Mouse (Mus musculus) liver, adult 2 months (tissue): ENCODE data around the gene Zap70. TPM values are rescaled to one million over a fixed set of nuclear protein-coding genes. Genes with fewer than 3 reads are reported as not detected.

ENCODE experiments used
- DNase-seq: peaks from one replicate; pipeline ENCODE4 v3.0.0-alpha.2; 2011; ENCODE audit warnings: low read depth, low spot score; ENCODE audit errors: extremely low read depth
- H3K27ac ChIP-seq: fragments of 200-500 bp; replicated peaks from 2 replicates; pipeline ENCODE4 v1.5.1; 2012; ENCODE audit warnings: low read depth, mild to moderate bottlenecking, control low read depth, inconsistent platforms, low read length; ENCODE audit not compliant: insufficient read depth
- H3K27me3 ChIP-seq: fragments of 200-500 bp; 2 replicates; pipeline ENCODE4 v1.6.1; 2012; ENCODE audit warnings: mild to moderate bottlenecking, moderate library complexity, low read length, inconsistent platforms; ENCODE audit not compliant: control insufficient read depth, insufficient read depth
- H3K36me3 ChIP-seq: fragments of 200-500 bp; 2 replicates; pipeline ENCODE4 v1.6.1; 2012; ENCODE audit warnings: low read length, inconsistent platforms; ENCODE audit not compliant: control insufficient read depth, insufficient read depth
- H3K4me1 ChIP-seq: fragments of 200-500 bp; 2 replicates; pipeline ENCODE4 v1.6.1; 2011; ENCODE audit warnings: low read length; ENCODE audit not compliant: control insufficient read depth, insufficient read depth
- H3K4me3 ChIP-seq: fragments of 200-500 bp; 2 replicates; pipeline ENCODE4 v1.5.1; 2011; ENCODE audit warnings: low read depth, mild to moderate bottlenecking, control low read depth, low read length, moderate library complexity; ENCODE audit not compliant: insufficient read depth
- H3K79me2 ChIP-seq: fragments of 200-500 bp; 2 replicates; pipeline ENCODE4 v1.6.1; 2012; ENCODE audit warnings: inconsistent platforms, mild to moderate bottlenecking, low read length, moderate library complexity; ENCODE audit not compliant: control insufficient read depth, insufficient read depth
- H3K9ac ChIP-seq: fragments of 200-500 bp; 2 replicates; pipeline ENCODE4 v1.6.1; 2012; ENCODE audit warnings: low read depth, mild to moderate bottlenecking, control low read depth, inconsistent platforms, low read length
- CTCF ChIP-seq: fragments of 200-500 bp; IDR thresholded peaks from 2 replicates; pipeline ENCODE4 v1.5.1; 2011; ENCODE audit warnings: low read depth, low read length, control low read depth
- POLR2A ChIP-seq: fragments of 200-500 bp; IDR thresholded peaks from 2 replicates; pipeline ENCODE4 v1.6.1; 2011; ENCODE audit warnings: low read length, control low read depth; ENCODE audit not compliant: insufficient read depth; ENCODE audit errors: extremely low read depth
- WGBS: fragments of 180-500 bp; shearing (Covaris S2); methylation state at CpG from one replicate; pipeline ENCODE4 v1.1.7; 2018; 5-methylcytosine and 5-hydroxymethylcytosine counted together
- polyA plus RNA-seq: library from polyadenylated mRNA; depleted of rRNA; stranded (reverse); fragments of >200 nt; gene quantifications from 2 replicates; pipeline ENCODE4 v1.2.3, GENCODE M21; 2012
- total RNA-seq: library from RNA; depleted of rRNA; stranded (reverse); fragments of >200 nt; gene quantifications from 2 replicates; pipeline ENCODE4 v1.2.3, GENCODE M21; 2014

The Zap70 gene
- total and polyA plus RNA-seq, 2 experiments, result 15.2 to 18.1 TPM

- TF ChIP-seq POLR2A, result no peak
- TF ChIP-seq CTCF, result peak; percentile 83
- no peak overlapping the region for H3K27ac ChIP-seq
- no peak overlapping the region for H3K4me3 ChIP-seq
- no peaks in the 10 kb centered on the region for H3K79me2 ChIP-seq
- 4% methylated on average over 20 of the region's 20 CpGs for WGBS
- peak; percentile 80 for DNase-seq
- H3K4me1 ChIP-seq, result peaks cover 9% of the 10 kb centered on the region; the same call in 1 of the 2 replicates
- H3K27me3 ChIP-seq, result no peaks in the 10 kb centered on the region
- no peak overlapping the region for H3K9ac ChIP-seq
- no peaks in the 10 kb centered on the region for H3K36me3 ChIP-seq
Measured at GRCm38 (mm10) chr1:36784365-36785134, 23.0 kb downstream of the Zap70 start.

GRCm38 (mm10) chr1:36785238-36785641 is 23.6 kb downstream of the Zap70 start:
- DNase-seq, result no peak
- Histone ChIP-seq H3K27ac (no peak overlapping the region), H3K4me3 (no peak overlapping the region), H3K4me1 (peaks cover 9% of the 10 kb centered on the region; the same call in 1 of the 2 replicates), H3K9ac (no peak overlapping the region), H3K79me2 (no peaks in the 10 kb centered on the region), H3K27me3 (no peaks in the 10 kb centered on the region), H3K36me3 (no peaks in the 10 kb centered on the region)
- TF ChIP-seq CTCF (no peak), POLR2A (no peak)
- 4% methylated on average over 16 of the region's 16 CpGs for WGBS

GRCm38 (mm10) chr1:36786377-36786776 is 24.8 kb downstream of the Zap70 start:
- H3K9ac ChIP-seq, result no peak overlapping the region
- H3K27me3 ChIP-seq, result no peaks in the 10 kb centered on the region
- DNase-seq, result no peak
- H3K4me3 ChIP-seq, result no peak overlapping the region
- 93% methylated on average over 7 of the region's 7 CpGs for WGBS
- H3K36me3 ChIP-seq, result no peaks in the 10 kb centered on the region
- H3K4me1 ChIP-seq, result peaks cover 6% of the 10 kb centered on the region; the same call in 1 of the 2 replicates
- H3K79me2 ChIP-seq, result no peaks in the 10 kb centered on the region
- TF ChIP-seq POLR2A (no peak), CTCF (peak; percentile 44)
- H3K27ac ChIP-seq, result no peak overlapping the region

GRCm38 (mm10) chr1:36789416-36789815 is 27.8 kb downstream of the Zap70 start:
- no peak for DNase-seq
- H3K27ac ChIP-seq, result no peak overlapping the region
- TF ChIP-seq POLR2A (no peak), CTCF (no peak)
- peaks cover 6% of the 10 kb centered on the region; the same call in 1 of the 2 replicates for H3K4me1 ChIP-seq
- WGBS, result 81% methylated on average over 8 of the region's 8 CpGs
- H3K36me3 ChIP-seq, result peaks cover 11% of the 10 kb centered on the region; the same call in 1 of the 2 replicates
- H3K4me3 ChIP-seq, result no peak overlapping the region
- no peaks in the 10 kb centered on the region for H3K79me2 ChIP-seq
- H3K27me3 ChIP-seq, result no peaks in the 10 kb centered on the region
- H3K9ac ChIP-seq, result no peak overlapping the region

GRCm38 (mm10) chr1:36796711-36797110 is 35.1 kb downstream of the Zap70 start:
- no peaks in the 10 kb centered on the region for H3K27me3 ChIP-seq
- H3K9ac ChIP-seq, result no peak overlapping the region
- no peak for DNase-seq
- H3K79me2 ChIP-seq, result no peaks in the 10 kb centered on the region
- TF ChIP-seq CTCF (no peak), POLR2A (no peak)
- peaks cover 43% of the 10 kb centered on the region for H3K36me3 ChIP-seq
- H3K4me3 ChIP-seq, result no peak overlapping the region
- H3K27ac ChIP-seq, result no peak overlapping the region
- WGBS, result 93% methylated on average over 7 of the region's 7 CpGs
- H3K4me1 ChIP-seq, result no peaks in the 10 kb centered on the region

- 80% methylated on average over 10 of the region's 10 CpGs for WGBS
- Histone ChIP-seq H3K79me2 (no peaks in the 10 kb centered on the region), H3K9ac (no peak overlapping the region), H3K4me1 (no peaks in the 10 kb centered on the region), H3K4me3 (no peak overlapping the region), H3K27me3 (no peaks in the 10 kb centered on the region), H3K36me3 (peaks cover 43% of the 10 kb centered on the region), H3K27ac (no peak overlapping the region)
- DNase-seq, result no peak
- no peak for TF ChIP-seq POLR2A
- no peak for TF ChIP-seq CTCF
Measured at GRCm38 (mm10) chr1:36797481-36797880, 35.9 kb downstream of the Zap70 start.
